Mouse (Mus musculus) right cerebral cortex, adult 2 months (tissue): ENCODE measurements around the gene Tepsin.

Experiments
- DNase-seq, 2 experiments: peaks; one replicate each; pipeline ENCODE4 v3.0.0; 2021 to 2022; ENCODE audit warnings: low spot score in 2 of 2

Tepsin gene

DNA sequence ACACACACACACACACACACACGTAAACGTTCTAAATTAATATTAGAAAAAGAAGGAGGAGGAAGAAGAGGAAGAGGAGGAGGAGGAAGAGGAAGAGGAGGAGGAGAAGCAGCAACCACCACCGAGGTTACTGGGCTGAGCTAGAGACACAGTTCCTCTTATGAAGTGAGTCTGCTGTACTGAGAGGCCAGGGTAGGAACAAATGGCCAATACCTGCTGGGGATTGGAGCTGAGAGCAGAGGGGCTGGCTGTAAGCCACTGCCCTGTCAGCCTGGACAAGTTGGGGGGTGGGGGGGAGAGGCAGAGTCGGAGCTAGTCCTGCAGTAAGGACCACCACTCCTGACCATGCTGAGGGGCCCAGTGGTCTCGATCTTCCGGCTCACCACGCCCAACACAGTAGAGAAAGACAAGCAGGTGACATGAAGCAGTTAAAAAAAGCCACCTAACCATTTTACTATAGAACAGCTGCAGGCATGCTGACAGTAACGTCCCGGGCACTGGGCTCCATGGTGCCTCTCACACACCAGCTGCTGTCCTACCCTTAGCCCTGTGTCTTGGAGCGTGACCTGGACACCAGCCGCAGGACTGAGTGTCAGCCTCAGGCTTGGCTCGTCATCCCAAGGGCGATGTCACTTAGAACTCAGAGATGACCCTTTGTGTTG lies 34.4 kb downstream of the Tepsin start:
- no peak for DNase-seq

- DNase-seq, result no peak
Measured at GRCm38 (mm10) chr11:120063326-120063725, 35.2 kb downstream of the Tepsin start.

DNA sequence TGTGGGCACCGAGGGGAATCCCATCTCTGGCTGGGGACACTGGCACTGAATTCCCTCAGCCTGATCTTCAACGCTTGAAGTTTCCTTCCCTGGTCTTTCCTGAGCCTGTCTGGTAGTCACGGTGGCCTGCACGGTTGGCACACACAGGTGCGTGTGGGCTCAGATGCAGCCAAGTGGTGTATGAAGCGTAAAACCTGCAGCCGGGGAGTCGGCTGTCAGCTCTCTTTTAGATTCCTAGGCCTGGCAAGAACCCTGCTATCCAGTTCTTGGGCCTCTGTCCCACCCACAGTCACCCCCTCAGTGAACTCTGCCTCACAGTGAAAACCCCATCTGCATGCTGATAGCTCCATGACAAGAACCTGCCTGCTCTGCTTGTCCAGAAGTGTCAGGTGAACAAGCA lies 37.9 kb downstream of the Tepsin start:
- no peak for DNase-seq

DNA sequence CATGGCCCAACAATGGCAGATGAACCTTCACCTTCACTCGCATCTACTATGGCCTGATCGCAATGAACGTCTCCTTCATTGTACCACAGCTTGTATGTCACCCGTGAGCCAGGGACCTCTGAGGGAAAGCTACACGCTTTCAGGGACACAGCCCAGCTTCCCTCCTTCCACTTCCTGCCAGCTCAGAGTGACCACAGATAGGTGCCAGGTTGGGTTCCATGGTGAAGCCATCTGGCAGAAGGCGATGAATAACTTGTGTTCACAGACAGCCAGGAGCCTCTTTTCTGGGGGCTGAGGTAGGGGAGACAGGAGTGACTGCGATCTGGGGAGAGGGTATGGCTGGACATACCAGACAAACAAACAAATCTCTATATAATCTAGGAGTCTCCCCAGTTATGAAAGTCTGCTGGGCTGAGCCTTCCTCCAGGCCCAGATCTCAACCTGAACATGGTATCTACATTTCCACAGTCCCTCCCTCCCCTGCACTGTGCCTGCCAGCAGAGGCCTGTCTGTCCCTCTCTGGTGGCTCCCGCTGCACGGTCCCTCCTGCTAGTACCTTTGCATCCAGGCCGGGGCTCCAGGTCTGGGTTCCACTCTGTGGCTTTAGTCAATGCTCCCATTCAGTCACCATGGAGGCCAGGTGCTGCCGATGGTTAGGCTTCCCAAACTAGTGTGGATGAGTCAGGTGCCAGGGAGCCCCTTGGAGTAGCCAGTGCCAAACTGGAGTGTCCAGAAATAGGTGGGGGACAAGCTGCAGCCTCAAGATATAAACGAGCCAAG lies 42.4 kb downstream of the Tepsin start:
- DNase-seq, result no peak

DNA sequence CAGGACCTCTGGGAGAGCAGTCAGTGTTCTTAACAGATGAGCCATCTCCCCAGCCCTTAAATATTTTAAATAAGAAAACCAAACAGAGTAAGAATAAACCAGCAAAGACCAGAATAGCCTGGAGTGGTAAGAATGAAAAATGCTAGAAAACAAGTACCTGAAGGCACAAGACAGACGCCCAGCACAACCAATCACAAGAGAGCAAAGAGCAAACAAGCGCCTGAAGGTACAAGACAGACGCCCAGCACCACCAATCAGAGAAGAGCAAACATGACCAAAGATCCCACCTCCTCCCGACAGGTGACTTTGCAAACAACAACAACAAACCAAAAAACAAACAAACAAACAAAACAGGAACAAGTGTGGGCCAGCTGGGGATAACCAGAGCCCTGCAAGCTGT lies 44.7 kb downstream of the Tepsin start:
- no peak for DNase-seq

DNA sequence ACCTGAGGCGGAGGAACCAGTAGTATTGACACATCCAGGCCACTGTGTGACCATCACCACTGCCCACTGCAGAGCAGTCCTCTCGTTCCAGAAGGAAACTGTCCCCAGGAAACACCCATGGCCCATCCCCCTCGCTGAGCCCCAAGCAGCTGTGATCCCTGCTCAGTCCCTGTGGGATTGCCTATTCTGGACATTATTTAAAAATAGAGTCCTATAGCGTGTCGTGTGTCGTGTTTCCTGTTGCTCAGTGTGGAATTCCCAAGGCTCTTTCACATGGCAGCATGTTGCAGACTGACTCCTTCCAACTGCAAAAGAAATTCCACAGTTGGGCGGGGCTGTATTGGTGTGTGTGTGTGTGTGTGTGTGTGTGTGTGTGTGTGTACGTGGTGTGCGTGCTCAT lies 46.3 kb downstream of the Tepsin start:
- no peak for DNase-seq

GRCm38 (mm10) chr11:120051124-120051811 lies 47.3 kb downstream of the Tepsin start:
- no peak for DNase-seq

- DNase-seq, result no peak
Measured at GRCm38 (mm10) chr11:120049067-120049466, 49.5 kb downstream of the Tepsin start.

DNA sequence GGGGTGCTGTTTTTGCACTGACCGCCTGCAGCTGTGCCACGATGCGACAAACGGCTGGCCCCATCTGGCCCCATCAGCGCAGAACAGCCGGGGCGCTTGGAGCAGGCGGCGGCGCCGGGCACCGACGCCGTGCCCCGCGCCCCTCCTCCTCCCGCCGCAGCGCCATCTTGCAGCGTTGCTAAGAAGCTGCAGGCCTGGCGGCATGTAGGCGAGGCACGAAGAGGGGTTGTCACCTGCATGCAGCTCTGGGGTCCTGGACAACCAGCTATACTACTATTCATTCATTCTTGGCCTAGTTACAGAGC lies 50.3 kb downstream of the Tepsin start:
- peak; percentile 63 to 64 for DNase-seq

DNA sequence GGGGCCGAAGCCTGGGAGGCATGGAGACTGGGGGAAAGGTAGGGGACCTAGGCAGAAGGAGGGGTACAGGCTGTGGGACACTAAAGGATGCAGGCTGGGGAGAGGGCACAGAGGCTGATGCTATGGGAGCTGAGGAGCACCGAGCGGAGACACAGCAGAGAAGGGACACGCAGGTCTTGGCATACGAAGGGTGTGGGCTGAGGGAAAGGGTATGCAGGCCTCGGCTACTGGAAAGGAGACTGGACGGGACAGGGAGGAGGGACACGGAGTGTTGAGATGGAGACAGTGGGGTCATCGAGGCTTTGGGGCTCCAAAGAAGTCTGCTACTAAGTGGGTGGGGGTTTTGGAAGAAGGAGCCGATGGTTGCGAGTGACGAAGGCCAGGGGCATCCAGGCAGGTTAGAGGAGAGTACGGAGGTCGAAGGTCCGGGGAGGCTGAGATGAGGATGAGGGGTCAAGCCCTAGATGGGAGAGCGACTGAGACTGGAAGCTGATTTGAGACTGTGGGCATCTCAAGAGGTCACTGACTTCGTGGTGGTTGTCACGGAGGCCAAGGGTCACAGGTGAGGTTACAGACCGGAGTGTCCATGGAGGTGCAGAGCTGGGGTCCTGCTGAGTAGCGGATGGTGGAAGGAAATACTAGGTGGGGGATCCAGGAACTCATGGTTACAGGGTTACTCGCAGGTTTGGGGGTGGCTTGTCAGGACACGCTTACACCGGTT lies 50.8 kb downstream of the Tepsin start:
- DNase-seq, result peak in 1 of 2 experiments; percentile 48

GRCm38 (mm10) chr11:120046553-120047191 lies 51.9 kb downstream of the Tepsin start, which contains the start of gene Aatk:
Aatk (minus strand) TSS chr11:120047167.
- DNase-seq, result peak in 1 of 2 experiments; percentile 58

DNA sequence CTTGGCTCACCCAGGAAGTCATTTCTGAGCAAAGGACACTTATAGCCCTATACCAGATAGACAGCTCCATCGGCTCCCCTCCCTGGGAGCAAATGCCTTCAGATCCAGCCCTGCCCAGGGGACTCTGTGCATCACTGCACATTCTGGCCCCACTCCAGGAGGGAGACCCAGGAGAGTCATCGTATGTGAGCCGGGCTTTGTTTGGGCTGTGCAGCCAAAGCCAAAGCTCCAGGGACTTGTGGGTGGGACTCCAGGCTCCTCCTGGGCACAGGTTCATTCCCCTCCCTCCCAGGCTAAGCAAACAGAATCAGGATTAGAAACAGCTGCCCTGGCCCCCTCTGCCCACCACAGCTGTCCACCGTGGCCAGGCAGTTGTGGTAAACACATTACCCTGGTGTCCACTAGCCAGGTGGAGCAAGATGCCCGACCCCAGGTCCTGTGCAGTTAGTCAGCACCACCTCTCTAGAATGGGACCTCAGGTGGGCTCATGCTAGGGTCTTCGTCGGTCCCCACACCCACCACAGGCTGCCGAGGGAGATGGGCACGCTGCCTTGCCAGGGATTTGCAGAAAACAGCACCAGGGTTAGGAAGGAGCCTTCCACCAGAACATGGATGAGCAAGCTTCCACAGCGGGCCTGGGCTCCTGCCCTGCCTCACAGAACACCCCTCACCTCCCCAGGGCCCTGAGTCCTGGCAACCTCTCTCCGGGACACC lies 52.5 kb downstream of the Tepsin start:
- peak; percentile 47 to 48 for DNase-seq

- no peak for DNase-seq
Measured at GRCm38 (mm10) chr11:120045341-120045740, 53.2 kb downstream of the Tepsin start.

- DNase-seq, result no peak
Measured at GRCm38 (mm10) chr11:120042141-120042838, 56.2 kb downstream of the Tepsin start.

DNA sequence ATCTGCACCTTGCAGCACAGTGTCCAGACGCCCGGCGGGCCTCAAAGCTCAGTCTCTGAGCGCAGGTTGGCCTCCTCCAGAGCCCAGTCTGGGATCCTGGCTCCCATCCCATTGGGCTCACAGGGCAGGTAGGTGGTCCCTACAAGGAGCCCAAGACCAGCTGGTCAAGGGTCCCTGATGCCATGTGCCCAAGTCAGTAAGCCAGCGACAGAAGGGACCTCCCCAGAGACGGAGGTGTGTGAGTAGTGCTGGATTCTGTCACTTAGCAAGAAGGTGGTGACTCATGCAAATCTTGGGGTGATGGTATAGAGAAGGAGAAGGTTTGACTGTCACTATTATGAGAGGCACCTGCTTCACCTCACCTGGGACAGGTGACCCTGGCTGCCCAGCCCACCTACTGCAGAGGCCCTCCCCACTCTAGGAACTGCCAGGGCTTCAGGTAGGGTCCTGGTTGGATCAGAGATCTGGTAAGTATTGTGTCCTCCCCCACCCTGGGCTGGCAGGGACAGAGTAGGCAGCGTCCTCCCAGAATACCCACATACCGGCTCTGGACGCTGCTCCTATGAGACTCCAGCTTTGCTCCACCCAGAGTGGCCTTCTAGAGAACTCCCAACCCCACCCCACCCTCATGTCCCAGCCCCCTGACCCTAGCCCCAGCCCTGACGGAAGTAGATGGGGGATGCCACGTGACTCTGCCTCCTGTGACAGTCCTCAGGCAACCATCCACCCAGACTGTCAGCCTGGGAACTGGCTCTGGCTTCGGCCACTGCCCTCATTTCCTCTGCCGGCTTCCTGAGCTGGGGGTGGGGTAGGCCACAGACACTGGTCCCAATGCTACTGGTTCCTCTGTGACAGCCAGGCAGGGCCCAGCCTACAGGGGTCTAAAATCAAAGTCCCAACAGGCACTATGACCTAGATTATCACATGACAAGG lies 57.1 kb downstream of the Tepsin start:
- DNase-seq, result peak; percentile 52 to 64
